Mouse (Mus musculus): ENCODE measurements around the gene Cma2. TPM values are rescaled to one million over a fixed set of nuclear protein-coding genes. Genes with fewer than 3 reads are reported as not detected.
A peak's percentile ranks its signal among the peaks of the same experiment; 100 is the strongest.
"Not testable (repeated sequence)": the region's sequence is repeated elsewhere in the genome, so short reads cannot be mapped to it uniquely, and the experiment has no call there.

Gene Cma2
- total RNA-seq (2021), result not detected
- long read RNA-seq, experiment 1, result 0 reads
- long read RNA-seq, experiment 2, result 0 reads

DNA sequence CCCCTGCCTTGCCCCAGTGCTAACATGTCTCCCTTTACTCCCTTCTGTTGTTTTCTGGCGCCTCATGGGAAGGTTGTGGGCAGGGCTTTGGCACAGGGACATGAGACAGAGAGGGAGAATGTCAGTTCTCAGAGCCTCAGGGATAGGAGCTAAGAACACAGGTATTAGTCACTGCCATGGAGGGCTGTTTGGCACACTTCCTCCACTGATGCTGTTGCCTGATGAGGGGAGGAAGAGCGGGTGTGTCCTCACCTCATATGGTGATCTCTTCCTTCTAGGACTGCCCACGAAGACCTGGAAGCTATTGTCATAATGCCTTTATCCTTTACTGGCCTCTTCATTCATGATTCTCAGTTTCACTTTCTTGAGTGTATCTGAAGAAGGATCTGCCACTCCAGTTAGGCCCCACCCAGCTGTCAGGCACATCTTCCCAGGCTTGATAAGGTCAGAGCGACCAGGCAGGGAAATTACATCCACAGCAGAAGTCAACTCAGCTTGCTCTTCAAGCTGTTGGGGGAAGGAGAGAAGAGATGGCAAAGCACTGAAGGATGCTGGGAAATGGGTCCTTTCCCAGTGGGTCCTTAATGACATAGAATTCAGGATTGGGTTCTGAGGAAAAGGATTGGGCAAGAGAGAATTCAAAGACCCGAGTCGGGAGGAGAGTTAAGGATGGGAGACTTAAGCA lies at the start of gene Cma2:
Cma2 (plus strand) TSS at position 635 of the 685 bp plus-strand sequence.
- no peak for DNase-seq (ENCODE audit: low spot score in 2 of 2)

DNA sequence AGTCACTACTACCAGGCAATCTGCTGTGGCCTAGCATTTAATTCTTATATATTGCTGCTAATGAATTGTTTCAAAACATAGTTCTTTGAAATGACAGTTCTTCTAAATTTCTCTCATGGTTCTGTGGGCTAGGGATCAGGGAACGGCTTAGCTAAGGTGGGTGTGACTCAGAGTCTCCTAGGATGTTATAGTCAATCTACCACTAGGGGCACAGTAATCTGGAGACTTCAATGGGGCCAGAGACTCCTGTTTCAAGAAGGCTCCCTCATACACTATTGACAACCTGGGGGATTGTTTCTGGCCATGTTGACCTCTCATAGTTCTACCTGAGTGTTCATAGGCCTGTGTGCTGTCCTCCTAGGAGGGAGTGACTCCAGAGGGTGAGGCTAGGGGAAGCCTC lies 45.3 kb upstream of the Cma2 start:
- no peak for DNase-seq (ENCODE audit: low spot score in 2 of 2)

DNA sequence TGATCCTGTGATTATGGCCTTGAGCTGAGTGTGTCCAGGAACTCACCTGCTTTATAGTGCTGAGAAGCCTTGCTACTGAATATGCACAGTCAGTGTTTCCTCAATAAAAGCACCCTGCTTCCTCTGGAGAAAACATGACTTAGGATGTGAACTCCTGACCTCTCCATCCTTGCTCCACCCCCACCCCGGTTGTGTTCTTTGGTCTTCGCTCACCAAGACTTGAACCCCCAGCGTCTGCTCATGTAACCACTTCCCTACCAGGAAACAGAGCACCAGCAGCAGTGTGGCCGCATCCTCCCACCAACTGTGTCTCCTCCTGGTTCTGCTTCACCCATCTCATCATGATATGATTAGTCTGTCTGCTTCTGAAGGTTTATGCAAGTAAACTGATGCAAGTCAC lies 37.4 kb upstream of the Cma2 start:
- no peak for DNase-seq (ENCODE audit: low spot score in 2 of 2)

GRCm38 (mm10) chr14:55918240-55919082 lies 32.3 kb upstream of the Cma2 start:
- DNase-seq (ENCODE audit: low spot score in 2 of 2), result peak; percentile 71 to 90

- DNase-seq (ENCODE audit: low spot score in 2 of 2), result no peak
These were observed 28.1 kb upstream of the Cma2 start for GRCm38 (mm10) chr14:55922475-55923232.

DNA sequence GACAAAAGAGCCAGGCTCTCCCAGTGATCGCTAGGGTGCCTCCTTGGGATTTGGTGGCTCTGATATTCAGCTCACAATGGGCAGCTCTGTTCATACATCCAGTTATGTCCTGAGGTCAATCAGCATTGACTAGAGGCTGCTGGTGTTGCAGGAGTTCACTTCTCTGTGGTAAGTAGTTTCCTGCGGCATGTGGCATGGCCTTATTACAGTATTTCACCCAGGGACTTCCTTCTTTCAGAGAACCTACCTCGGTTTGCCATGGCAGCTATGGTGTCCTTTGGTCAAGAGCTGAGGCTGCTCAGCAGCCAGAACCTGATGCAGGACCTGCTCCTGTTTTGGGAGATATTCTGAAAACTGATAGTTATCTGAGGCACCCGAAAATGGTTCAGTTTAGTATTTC lies 23.9 kb upstream of the Cma2 start:
- no peak for DNase-seq (ENCODE audit: low spot score in 2 of 2)

DNA sequence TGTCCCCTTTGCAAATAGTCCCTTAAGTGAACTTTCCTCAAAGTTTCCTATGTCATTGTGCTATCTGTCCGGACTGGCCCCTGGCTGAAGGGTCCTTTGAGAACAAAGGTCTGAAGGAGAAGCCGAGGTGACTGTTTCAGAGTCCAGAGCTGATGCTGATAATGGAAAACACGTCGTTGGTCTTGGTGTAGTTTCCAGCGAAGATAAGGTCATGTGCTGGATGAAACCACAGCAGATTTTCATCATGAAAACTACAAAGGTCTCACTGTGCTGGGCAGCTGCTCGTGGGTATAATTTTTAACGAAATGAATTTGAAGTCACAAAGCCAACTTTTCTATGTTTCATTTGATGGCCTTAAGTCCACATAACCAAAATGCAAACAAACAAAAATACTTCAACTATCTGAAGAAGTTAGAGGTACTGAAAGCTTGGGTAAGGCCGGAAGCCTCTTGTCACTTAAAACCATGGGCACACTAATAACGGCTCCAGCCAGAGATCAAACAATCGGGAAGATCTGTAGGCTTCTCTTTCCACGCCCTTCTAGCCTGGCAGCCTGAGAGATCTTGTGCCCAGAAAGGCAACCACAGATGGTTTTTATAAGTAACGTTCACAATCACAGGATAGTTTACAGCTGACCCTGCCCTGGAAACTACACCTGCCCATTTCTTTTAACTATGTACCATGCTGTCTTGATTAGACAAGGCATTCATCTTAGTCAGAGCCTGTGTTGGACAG lies 21.4 kb upstream of the Cma2 start:
- no peak for DNase-seq (ENCODE audit: low spot score in 2 of 2)

- DNase-seq (ENCODE audit: low spot score in 2 of 2), result no peak
These were observed 17.2 kb upstream of the Cma2 start for GRCm38 (mm10) chr14:55933586-55933985.

GRCm38 (mm10) chr14:55940070-55940800 lies 10.5 kb upstream of the Cma2 start:
- DNase-seq (ENCODE audit: low spot score in 2 of 2), result peak in 1 of 2 experiments; percentile 4

- DNase-seq (ENCODE audit: low spot score in 2 of 2), result no peak
These were observed 7.2 kb upstream of the Cma2 start for GRCm38 (mm10) chr14:55943601-55944000.

- no peak for DNase-seq (ENCODE audit: low spot score in 2 of 2)
These were observed 6.2 kb upstream of the Cma2 start, which contains the start of gene Cma1 for GRCm38 (mm10) chr14:55944575-55944974. Cma1 (minus strand) TSS chr14:55944675.

DNA sequence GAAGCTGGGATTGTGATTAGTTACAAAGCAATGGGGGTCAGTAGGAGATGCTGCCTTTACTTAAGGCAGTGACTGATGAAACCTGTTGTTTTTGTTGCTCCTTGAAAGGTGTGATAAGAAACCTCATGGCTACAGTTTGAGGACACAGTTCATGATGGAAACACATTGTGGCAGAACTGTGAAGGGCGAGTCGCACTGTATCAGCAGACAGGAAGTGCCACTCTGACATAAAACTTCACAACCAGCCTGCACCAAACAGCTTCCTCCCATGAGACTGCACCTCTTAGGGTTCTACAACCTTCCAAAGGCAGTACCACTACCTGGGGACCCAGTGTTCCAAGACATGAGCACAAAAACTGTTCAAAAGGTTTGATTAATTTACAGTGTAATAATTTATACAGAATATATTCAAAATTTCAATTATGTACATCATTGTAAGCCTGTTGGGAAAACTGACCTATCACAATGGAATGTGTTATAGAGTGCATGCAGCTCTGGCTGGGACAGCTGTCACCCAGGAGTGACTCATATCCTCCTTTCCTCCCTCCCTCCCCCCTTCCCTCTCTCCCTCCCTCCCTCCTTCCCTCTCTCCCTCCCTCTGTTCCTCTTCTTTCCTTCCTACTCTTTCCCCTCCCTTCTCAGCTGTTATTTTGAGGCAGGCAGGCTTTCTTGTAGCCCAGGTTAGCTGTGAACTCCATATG lies 4.4 kb upstream of the Cma2 start:
- no peak for DNase-seq (ENCODE audit: low spot score in 2 of 2)

GRCm38 (mm10) chr14:55963263-55963662 lies 12.5 kb downstream of the Cma2 start:
- no peak for DNase-seq (ENCODE audit: low spot score in 2 of 2)

GRCm38 (mm10) chr14:55963900-55964299 lies 13.1 kb downstream of the Cma2 start:
- not testable (repeated sequence) for DNase-seq (ENCODE audit: low spot score in 2 of 2)

DNA sequence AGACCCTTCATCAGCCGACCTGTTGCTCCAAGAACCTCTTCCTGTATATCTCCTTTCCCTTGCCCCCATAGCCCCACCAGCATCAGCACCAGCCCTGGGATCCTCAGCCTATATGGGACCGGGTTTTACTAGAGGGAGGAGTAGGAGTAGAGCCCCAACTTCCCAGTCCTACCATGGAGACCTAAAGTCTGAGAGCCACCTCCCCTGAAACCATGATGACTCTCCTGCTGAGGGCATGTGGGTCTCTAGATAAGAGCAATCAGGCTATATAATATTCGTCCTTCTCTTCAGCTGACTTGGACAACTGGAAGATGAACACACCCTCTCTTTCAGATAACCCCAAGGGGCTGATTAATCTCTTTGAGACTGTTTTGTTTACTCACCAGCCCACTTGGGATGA lies 36.7 kb downstream of the Cma2 start:
- not testable (repeated sequence) for DNase-seq (ENCODE audit: low spot score in 2 of 2)

DNA sequence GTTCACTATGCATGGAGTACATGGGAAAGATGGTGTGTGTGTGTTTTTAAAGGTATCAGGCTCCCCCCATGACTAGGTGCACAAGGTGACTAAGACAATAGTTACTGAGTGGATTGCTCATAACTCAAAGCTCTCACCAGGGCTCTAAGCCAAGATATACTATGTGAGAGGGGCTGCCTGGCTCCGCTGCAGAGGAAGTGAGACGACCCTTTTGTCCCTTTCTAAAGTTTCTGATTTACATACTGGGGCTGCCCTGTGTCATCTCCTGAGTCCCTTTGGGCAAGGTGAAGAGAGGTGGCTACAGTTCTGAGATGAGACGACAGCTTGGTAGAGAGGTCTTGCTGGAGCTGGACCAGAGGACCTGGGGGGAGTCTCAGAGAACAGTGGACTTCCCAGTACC lies 62.4 kb downstream of the Cma2 start:
- no peak for DNase-seq (ENCODE audit: low spot score in 2 of 2)

DNA sequence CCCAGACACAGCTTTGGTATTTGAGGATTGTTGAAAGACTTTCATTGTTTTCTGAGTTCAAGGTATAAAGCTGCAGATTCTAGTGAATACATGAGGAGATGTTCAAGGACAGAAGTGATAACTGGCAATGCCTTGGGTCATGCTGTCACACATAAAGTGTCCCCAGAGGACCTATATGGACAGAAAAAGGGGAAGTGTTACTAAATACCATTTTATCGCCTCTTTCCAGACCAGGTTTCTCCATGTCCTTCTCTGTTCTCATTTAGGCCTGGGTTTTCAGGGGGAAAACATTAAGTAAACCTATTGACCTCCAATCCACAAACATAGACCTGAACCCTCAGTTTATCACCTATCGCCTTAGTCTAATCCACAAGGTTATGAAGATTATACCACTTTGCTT lies 63.1 kb downstream of the Cma2 start:
- DNase-seq (ENCODE audit: low spot score in 2 of 2), result no peak

- DNase-seq (ENCODE audit: low spot score in 2 of 2), result not testable (repeated sequence)
These were observed 66.9 kb downstream of the Cma2 start, which contains the start of gene Mcpt1 for GRCm38 (mm10) chr14:56017671-56018070. Mcpt1 (plus strand) TSS chr14:56017971.

- DNase-seq (ENCODE audit: low spot score in 2 of 2), result no peak
These were observed 68.7 kb downstream of the Cma2 start for GRCm38 (mm10) chr14:56019446-56019845.
